Mouse (Mus musculus): ENCODE measurements around the gene Tpd52l2. TPM values are rescaled to one million over a fixed set of nuclear protein-coding genes. Genes with fewer than 3 reads are reported as not detected.

Tpd52l2 gene
- polyA plus RNA-seq, 1 experiment from 2014 or later, result 105 TPM

DNA sequence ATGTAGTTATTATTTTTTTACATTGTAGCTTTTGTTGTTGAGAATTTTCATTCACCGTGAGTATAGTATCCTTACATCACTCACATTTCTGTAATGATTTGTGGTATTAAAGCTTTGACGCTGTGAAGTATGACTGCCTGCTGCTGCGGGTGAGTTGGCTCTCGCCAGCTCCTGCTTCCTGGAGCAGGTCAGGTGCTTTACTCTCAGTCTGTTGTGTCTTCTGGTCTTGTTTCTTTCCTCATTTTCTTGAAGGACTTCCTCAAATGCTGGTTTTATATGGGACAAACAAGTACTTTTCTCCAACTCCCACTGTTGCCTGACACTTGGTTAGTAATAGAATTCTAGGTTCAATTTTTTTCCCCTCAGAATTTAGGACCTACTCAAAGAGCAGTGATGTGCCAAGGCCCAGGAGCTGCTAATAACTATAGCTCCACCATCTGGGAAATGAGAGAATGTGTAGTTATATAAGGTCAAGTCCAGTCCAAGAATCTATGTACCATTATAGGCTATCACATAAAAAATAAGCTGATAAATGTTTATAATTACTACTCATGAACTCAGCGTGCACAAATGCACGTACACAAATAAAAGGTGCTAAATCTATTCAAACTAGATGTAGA lies 44.9 kb downstream of the Tpd52l2 start:
- H3K9me3 ChIP-seq (replicated peaks), result no peaks in the 10 kb centered on the region
- peaks cover 10% of the 10 kb centered on the region for H3K36me3 ChIP-seq
- H3K4me3 ChIP-seq, result no peak overlapping the region
- H3K9ac ChIP-seq, result no peak overlapping the region
- ATAC-seq (ENCODE audit: insufficient number of reproducible peaks, low FRiP score), result no peak
- no peak overlapping the region for H3K27ac ChIP-seq (ENCODE audit: poor library complexity, severe bottlenecking)
- 87% methylated on average over 6 of the region's 6 CpGs for WGBS
- peaks cover 10% of the 10 kb centered on the region for H3K4me1 ChIP-seq (replicated peaks)
- H3K4me2 ChIP-seq, result no peak overlapping the region
- H3K27me3 ChIP-seq (replicated peaks), result no peaks in the 10 kb centered on the region

GRCm38 (mm10) chr2:181546142-181546541 lies 49.2 kb downstream of the Tpd52l2 start:
- Histone ChIP-seq H3K36me3 (peaks cover 51% of the 10 kb centered on the region), H3K27ac (ENCODE audit: poor library complexity, severe bottlenecking) (no peak overlapping the region), H3K9me3 (replicated peaks) (no peaks in the 10 kb centered on the region), H3K4me1 (replicated peaks) (0 out of 2 replicates have a peak, but pooled peaks cover 6% of the 10 kb centered on the region), H3K4me3 (no peak overlapping the region), H3K27me3 (replicated peaks) (no peaks in the 10 kb centered on the region), H3K9ac (no peak overlapping the region), H3K4me2 (no peak overlapping the region)
- ATAC-seq (ENCODE audit: insufficient number of reproducible peaks, low FRiP score), result no peak
- 90% methylated on average over 7 of the region's 7 CpGs for WGBS

- Histone ChIP-seq H3K27me3 (replicated peaks) (no peaks in the 10 kb centered on the region), H3K4me2 (no peak overlapping the region), H3K9me3 (replicated peaks) (no peaks in the 10 kb centered on the region), H3K27ac (ENCODE audit: poor library complexity, severe bottlenecking) (no peak overlapping the region), H3K36me3 (peaks cover 72% of the 10 kb centered on the region), H3K4me1 (replicated peaks) (0 out of 2 replicates have a peak, but pooled peaks cover 6% of the 10 kb centered on the region), H3K4me3 (no peak overlapping the region), H3K9ac (no peak overlapping the region)
- no peak for ATAC-seq (ENCODE audit: insufficient number of reproducible peaks, low FRiP score)
- 79% methylated on average over 1 of the region's 1 CpGs for WGBS
Observed at GRCm38 (mm10) chr2:181548227-181548626, 51.3 kb downstream of the Tpd52l2 start.

- H3K4me1 ChIP-seq (replicated peaks), result 0 out of 2 replicates have a peak, but pooled peaks cover 6% of the 10 kb centered on the region
- H3K9ac ChIP-seq, result no peak overlapping the region
- H3K27me3 ChIP-seq (replicated peaks), result no peaks in the 10 kb centered on the region
- H3K4me3 ChIP-seq, result no peak overlapping the region
- 70% methylated on average over 5 of the region's 5 CpGs for WGBS
- no peaks in the 10 kb centered on the region for H3K9me3 ChIP-seq (replicated peaks)
- no peak overlapping the region for H3K27ac ChIP-seq (ENCODE audit: poor library complexity, severe bottlenecking)
- peaks cover 74% of the 10 kb centered on the region for H3K36me3 ChIP-seq
- ATAC-seq (ENCODE audit: insufficient number of reproducible peaks, low FRiP score), result no peak
- H3K4me2 ChIP-seq, result no peak overlapping the region
Observed at GRCm38 (mm10) chr2:181548682-181549081, 51.7 kb downstream of the Tpd52l2 start.

GRCm38 (mm10) chr2:181550233-181550632 lies 53.3 kb downstream of the Tpd52l2 start:
- Histone ChIP-seq H3K4me1 (replicated peaks) (0 out of 2 replicates have a peak, but pooled peaks cover 6% of the 10 kb centered on the region), H3K4me2 (no peak overlapping the region), H3K4me3 (no peak overlapping the region), H3K27ac (ENCODE audit: poor library complexity, severe bottlenecking) (no peak overlapping the region), H3K27me3 (replicated peaks) (no peaks in the 10 kb centered on the region), H3K36me3 (peaks cover 82% of the 10 kb centered on the region), H3K9ac (no peak overlapping the region), H3K9me3 (replicated peaks) (no peaks in the 10 kb centered on the region)
- no peak for ATAC-seq (ENCODE audit: insufficient number of reproducible peaks, low FRiP score)
- 93% methylated on average over 2 of the region's 2 CpGs for WGBS

DNA sequence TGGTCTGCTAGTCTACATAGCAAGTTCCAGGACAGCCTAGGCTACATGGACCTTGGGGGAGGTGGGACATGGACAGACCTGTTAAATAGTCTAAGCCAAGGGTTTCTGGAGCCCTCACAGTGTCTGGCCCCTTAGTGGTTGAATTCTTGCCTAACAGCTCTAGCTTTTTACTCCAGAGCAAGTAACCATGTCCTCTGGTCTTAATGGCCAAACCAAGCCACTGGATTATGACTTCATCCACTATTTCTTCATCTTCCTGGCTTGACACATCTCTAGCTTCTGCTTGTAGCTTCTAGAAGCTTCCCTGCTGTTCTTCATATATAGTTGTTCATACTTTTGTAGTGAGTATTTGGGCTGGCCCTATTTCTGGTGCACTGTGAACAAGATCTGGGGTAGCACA lies 56.8 kb downstream of the Tpd52l2 start:
- H3K4me3 ChIP-seq, result no peak overlapping the region
- ATAC-seq (ENCODE audit: insufficient number of reproducible peaks, low FRiP score), result no peak
- no peak overlapping the region for H3K4me2 ChIP-seq
- no peak overlapping the region for H3K9ac ChIP-seq
- H3K36me3 ChIP-seq, result peaks cover 55% of the 10 kb centered on the region
- no peaks in the 10 kb centered on the region for H3K4me1 ChIP-seq (replicated peaks)
- no peak overlapping the region for H3K27ac ChIP-seq (ENCODE audit: poor library complexity, severe bottlenecking)
- H3K27me3 ChIP-seq (replicated peaks), result no peaks in the 10 kb centered on the region
- no peaks in the 10 kb centered on the region for H3K9me3 ChIP-seq (replicated peaks)

DNA sequence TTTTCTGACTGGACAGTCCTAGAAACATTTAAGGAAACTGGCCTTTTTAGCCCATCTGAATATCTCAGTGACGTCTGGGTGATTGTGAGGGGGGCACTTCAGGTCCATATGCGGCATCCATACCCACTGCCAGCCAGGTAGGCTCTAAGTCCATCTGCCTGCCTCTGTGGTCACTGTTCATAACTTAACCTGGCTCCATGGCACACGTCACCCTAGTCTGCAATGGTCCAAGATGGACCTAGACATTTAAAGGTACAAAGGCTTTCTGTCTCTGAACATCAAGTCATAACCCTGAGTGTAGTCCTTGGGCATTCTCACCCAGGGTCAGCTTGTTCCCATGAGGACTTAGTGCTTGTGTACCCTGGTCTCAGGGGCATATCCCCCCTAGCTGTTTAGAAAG lies 70.4 kb downstream of the Tpd52l2 start:
- H3K9me3 ChIP-seq (replicated peaks), result 0 out of 2 replicates have a peak, but pooled peaks cover 3% of the 10 kb centered on the region
- peaks cover 8% of the 10 kb centered on the region for H3K4me1 ChIP-seq (replicated peaks)
- H3K4me2 ChIP-seq, result no peak overlapping the region
- H3K4me3 ChIP-seq, result no peak overlapping the region
- H3K27ac ChIP-seq (ENCODE audit: poor library complexity, severe bottlenecking), result no peak overlapping the region
- H3K9ac ChIP-seq, result no peak overlapping the region
- H3K36me3 ChIP-seq, result peaks cover 16% of the 10 kb centered on the region
- ATAC-seq (ENCODE audit: insufficient number of reproducible peaks, low FRiP score), result no peak
- WGBS, result 76% methylated on average over 3 of the region's 3 CpGs
- no peaks in the 10 kb centered on the region for H3K27me3 ChIP-seq (replicated peaks)

Other genes with a start within 250 kb of the Tpd52l2 start
- 10.3 and 10.7 TPM in 2 replicates for gene Gmeb2, start 209.1 kb upstream of the Tpd52l2 start, polyA plus RNA-seq (2016; fragmentation: Nextera tagmentation; extraction: Ambion mirVana)
- 0.45 and 0.80 TPM in 2 replicates for gene Stmn3, start 182.6 kb upstream of the Tpd52l2 start, polyA plus RNA-seq (2016; fragmentation: Nextera tagmentation; extraction: Ambion mirVana)
- 29.0 and 30.0 TPM in 2 replicates for gene Rtel1, start 177.4 kb upstream of the Tpd52l2 start, polyA plus RNA-seq (2016; fragmentation: Nextera tagmentation; extraction: Ambion mirVana)
- gene Zgpat, start 132.2 kb upstream of the Tpd52l2 start, polyA plus RNA-seq (2016; fragmentation: Nextera tagmentation; extraction: Ambion mirVana), result 33.8 and 33.9 TPM in 2 replicates
- 50.0 and 54.1 TPM in 2 replicates for gene Arfrp1, start 131.7 kb upstream of the Tpd52l2 start, polyA plus RNA-seq (2016; fragmentation: Nextera tagmentation; extraction: Ambion mirVana)
- gene Lime1, start 117.1 kb upstream of the Tpd52l2 start, polyA plus RNA-seq (2016; fragmentation: Nextera tagmentation; extraction: Ambion mirVana), result 16.2 and 16.9 TPM in 2 replicates
- 13.5 and 15.1 TPM in 2 replicates for gene Zbtb46, start 37.7 kb upstream of the Tpd52l2 start, polyA plus RNA-seq (2016; fragmentation: Nextera tagmentation; extraction: Ambion mirVana)
- gene Abhd16b, start 3.9 kb upstream of the Tpd52l2 start, polyA plus RNA-seq (2016; fragmentation: Nextera tagmentation; extraction: Ambion mirVana), result 0.24 TPM in 1 of 2 replicates, not detected in the other
- gene Dnajc5, start 23.3 kb downstream of the Tpd52l2 start, polyA plus RNA-seq (2016; fragmentation: Nextera tagmentation; extraction: Ambion mirVana), result 89.5 and 91.9 TPM in 2 replicates
- 64.2 and 65.3 TPM in 2 replicates for gene Uckl1, start 87.8 kb downstream of the Tpd52l2 start, polyA plus RNA-seq (2016; fragmentation: Nextera tagmentation; extraction: Ambion mirVana)
- gene Prpf6, start 94.7 kb downstream of the Tpd52l2 start, polyA plus RNA-seq (2016; fragmentation: Nextera tagmentation; extraction: Ambion mirVana), result 46.8 and 48.8 TPM in 2 replicates
- 44.8 and 46.1 TPM in 2 replicates for gene Zfp512b, start 95.7 kb downstream of the Tpd52l2 start, polyA plus RNA-seq (2016; fragmentation: Nextera tagmentation; extraction: Ambion mirVana)
- 12.4 and 13.4 TPM in 2 replicates for gene Samd10, start 102.1 kb downstream of the Tpd52l2 start, polyA plus RNA-seq (2016; fragmentation: Nextera tagmentation; extraction: Ambion mirVana)
- gene Gm29797, start 159.9 kb downstream of the Tpd52l2 start, polyA plus RNA-seq (2016; fragmentation: Nextera tagmentation; extraction: Ambion mirVana), result not detected in 2 replicates
- gene Sox18, start 174.5 kb downstream of the Tpd52l2 start, polyA plus RNA-seq (2016; fragmentation: Nextera tagmentation; extraction: Ambion mirVana), result 24.7 and 26.3 TPM in 2 replicates
- gene Tcea2, start 183.2 kb downstream of the Tpd52l2 start, polyA plus RNA-seq (2016; fragmentation: Nextera tagmentation; extraction: Ambion mirVana), result 13.1 and 15.4 TPM in 2 replicates
- gene Rgs19, start 196.8 kb downstream of the Tpd52l2 start, polyA plus RNA-seq (2016; fragmentation: Nextera tagmentation; extraction: Ambion mirVana), result 43.5 and 45.4 TPM in 2 replicates
- gene Lkaaear1, start 201.3 kb downstream of the Tpd52l2 start, polyA plus RNA-seq (2016; fragmentation: Nextera tagmentation; extraction: Ambion mirVana), result not detected in 2 replicates
- 7.7 and 9.8 TPM in 2 replicates for gene Oprl1, start 217.9 kb downstream of the Tpd52l2 start, polyA plus RNA-seq (2016; fragmentation: Nextera tagmentation; extraction: Ambion mirVana)

Measured in heart, embryonic 12.5 days (tissue).